In the genomic region with DNA sequence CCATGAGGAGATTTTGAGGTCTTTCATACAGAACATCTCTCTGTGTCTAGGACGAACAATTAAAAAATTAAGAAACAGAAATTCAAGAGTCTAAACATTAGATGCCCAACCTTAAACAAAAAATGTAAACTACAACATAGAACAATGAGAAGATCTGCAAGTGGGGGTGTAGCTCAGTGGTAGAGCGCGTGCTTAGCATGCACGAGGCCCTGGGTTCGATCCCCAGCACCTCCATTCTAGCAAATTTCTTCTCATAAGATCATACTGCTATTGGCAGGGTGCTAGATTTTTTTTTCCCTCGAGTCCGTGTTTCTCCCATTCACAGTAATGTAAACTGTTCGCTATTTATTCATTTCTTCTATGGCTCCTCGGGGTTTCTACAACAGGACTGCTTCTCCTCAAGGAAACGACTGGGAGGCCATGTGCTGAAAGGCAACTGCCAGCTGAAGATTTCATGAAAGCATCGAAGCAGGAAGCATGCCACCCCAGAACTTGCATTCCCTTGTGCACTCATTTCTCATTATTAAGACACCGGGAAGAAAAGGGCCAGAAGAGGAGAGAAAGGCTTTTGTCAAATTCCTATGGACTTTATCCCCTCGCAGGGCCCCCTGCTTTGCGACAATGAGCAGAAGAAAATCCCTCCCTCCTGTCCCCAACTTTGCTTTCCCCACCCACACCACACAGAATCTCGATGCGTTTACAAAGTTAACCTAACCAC, we compare ENCODE assay signal across 10 mouse cellular contexts. TPM values are rescaled to one million over a fixed set of nuclear protein-coding genes. Genes with fewer than 3 reads are reported as not detected.
DNase-seq lines count a peak whose midpoint lies in the region; ATAC-seq and TF ChIP-seq lines count a peak whose summit lies in the region.
"Had no signal": no experiment of that assay in that cellular context is flagged by ENCODE, and none has a peak within 500 bp of the region (broad histone marks: within the 10 kb centered on the region; RNA-seq: fewer than 3 reads in every experiment).

No protein-coding gene starts in this region.

- H3K36me3 ChIP-seq in heart, adult 2 months (ENCODE audit: control insufficient read depth, insufficient read depth, low read length), result no peaks in the 10 kb centered on the region
- no peaks in the 10 kb centered on the region for H3K36me3 ChIP-seq in ES-Bruce4 (ENCODE audit: control insufficient read depth, insufficient read depth, low read length, poor library complexity, severe bottlenecking)
- H3K36me3 ChIP-seq in forebrain, embryonic 14.5 days (ENCODE audit: control insufficient read depth, insufficient read depth, low read length), result no peaks in the 10 kb centered on the region
- H3K36me3 ChIP-seq in liver, embryonic 13.5 days, result no peaks in the 10 kb centered on the region
- H3K36me3 ChIP-seq: G1E had no signal

- H3K9ac ChIP-seq in heart, adult 2 months (ENCODE audit: low read depth, low read length), result no peak overlapping the region
- H3K9ac ChIP-seq in ES-Bruce4 (ENCODE audit: low read depth, poor library complexity, severe bottlenecking), result peak overlapping the region; percentile 52
- no peak overlapping the region for H3K9ac ChIP-seq in forebrain, embryonic 14.5 days (ENCODE audit: low read length)
- H3K9ac ChIP-seq in liver, embryonic 13.5 days, result peak overlapping the region; percentile 52

- peak overlapping the region; percentile 23 for H3K4me3 ChIP-seq in heart, adult 2 months
- H3K4me3 ChIP-seq in ES-Bruce4 (ENCODE audit: low read depth, low read length), result peak overlapping the region; percentile 88
- H3K4me3 ChIP-seq in forebrain, embryonic 14.5 days (ENCODE audit: low read depth, low read length), result no peak overlapping the region
- peak overlapping the region; percentile 48 for H3K4me3 ChIP-seq in liver, embryonic 13.5 days (replicated peaks)

- TF ChIP-seq CTCF in heart, adult 2 months (IDR thresholded peaks at IDR 0.05), result no peak
- no peak for TF ChIP-seq CTCF in ES-Bruce4 (IDR thresholded peaks at IDR 0.05; ENCODE audit: low read depth, low read length)

- ATAC-seq in forebrain, embryonic 14.5 days, result no peak
- ATAC-seq in liver, embryonic 13.5 days (ENCODE audit: low read depth), result peak; percentile 70; the same call in 1 of the 2 replicates
- ATAC-seq in granulocyte monocyte progenitor cell, adult 5-6 weeks (replicated peaks; ENCODE audit: poor library complexity, severe bottlenecking), result no peak

- peaks cover 3% of the 10 kb centered on the region; the same call in 1 of the 2 replicates for H3K27me3 ChIP-seq in heart, adult 2 months (ENCODE audit: control insufficient read depth, insufficient read depth, low read length)
- H3K27me3 ChIP-seq in ES-Bruce4 (ENCODE audit: control insufficient read depth, insufficient read depth, low read length, poor library complexity, severe bottlenecking), result 0 out of 2 replicates have a peak, but pooled peaks cover 2% of the 10 kb centered on the region
- peaks cover 11% of the 10 kb centered on the region for H3K27me3 ChIP-seq in forebrain, embryonic 14.5 days (replicated peaks; ENCODE audit: control insufficient read depth, insufficient read depth, low read length)
- H3K27me3 ChIP-seq in liver, embryonic 13.5 days, result peaks cover 10% of the 10 kb centered on the region; the same call in 1 of the 2 replicates

- peak overlapping the region; percentile 4; the same call in 1 of the 2 replicates for H3K4me2 ChIP-seq in forebrain, embryonic 14.5 days (ENCODE audit: low read length)
- H3K4me2 ChIP-seq in liver, embryonic 13.5 days, result peak overlapping the region; percentile 69

- peaks cover 3% of the 10 kb centered on the region; the same call in 1 of the 2 replicates for H3K9me3 ChIP-seq in ES-Bruce4 (replicated peaks; ENCODE audit: control insufficient read depth, insufficient read depth, low read length, poor library complexity, severe bottlenecking)
- no peaks in the 10 kb centered on the region for H3K9me3 ChIP-seq in forebrain, embryonic 14.5 days (replicated peaks; ENCODE audit: control insufficient read depth, low read length)
- H3K9me3 ChIP-seq in liver, embryonic 13.5 days (replicated peaks), result no peaks in the 10 kb centered on the region

- no peaks in the 10 kb centered on the region for H3K79me2 ChIP-seq in heart, adult 2 months (replicated peaks; ENCODE audit: control insufficient read depth, insufficient read depth, low read length)

- H3K4me1 ChIP-seq in heart, adult 2 months (ENCODE audit: control insufficient read depth, insufficient read depth, low read length), result no peaks in the 10 kb centered on the region; the same call in 1 of the 2 replicates
- H3K4me1 ChIP-seq in ES-Bruce4 (ENCODE audit: control insufficient read depth, insufficient read depth, low read length), result no peaks in the 10 kb centered on the region
- H3K4me1 ChIP-seq in forebrain, embryonic 14.5 days (ENCODE audit: control insufficient read depth, insufficient read depth, low read length), result no peaks in the 10 kb centered on the region
- peaks cover 31% of the 10 kb centered on the region for H3K4me1 ChIP-seq in liver, embryonic 13.5 days (replicated peaks)

- intact Hi-C loops in heart, adult 2 months (cut with DNase I), result no loop called here
- intact Hi-C loops in left cerebral cortex, postnatal 14 days (cut with DNase I), result no loop called here

- 19% methylated on average over 16 of the region's 16 CpGs for WGBS in heart, adult 2 months
- WGBS in forebrain, embryonic 14.5 days, result 5% methylated on average over 16 of the region's 16 CpGs
- 5% methylated on average over 16 of the region's 16 CpGs for WGBS in liver, embryonic 13.5 days (ENCODE audit: insufficient replicate concordance)

- no peak for TF ChIP-seq EP300 in heart, adult 2 months (IDR thresholded peaks at IDR 0.05; ENCODE audit: insufficient read depth, low read depth, low read length)
- no peak for TF ChIP-seq EP300 in ES-Bruce4 (IDR thresholded peaks at IDR 0.05; ENCODE audit: insufficient read depth, low read depth, low read length)

- no peak for DNase-seq in heart, adult 2 months
- no peak for DNase-seq in heart, adult 9 months (ENCODE audit: low spot score in 2 of 2)
- DNase-seq in forebrain, embryonic 14.5 days (ENCODE audit: low spot score), result no peak
- DNase-seq in liver, embryonic 13.5 days, result peak; percentile 52
- DNase-seq in yolk sac, embryonic 10.5 days (ENCODE audit: low spot score), result peak; percentile 69
- no peak for DNase-seq in left cerebral cortex, postnatal 14 days (ENCODE audit: low spot score in 2 of 2)

- no peak overlapping the region for H3K27ac ChIP-seq in heart, adult 2 months
- no peak overlapping the region for H3K27ac ChIP-seq in ES-Bruce4 (ENCODE audit: insufficient read depth, low read length)
- no peak overlapping the region for H3K27ac ChIP-seq in forebrain, embryonic 14.5 days (ENCODE audit: low read depth, low read length)
- no peak overlapping the region for H3K27ac ChIP-seq in liver, embryonic 13.5 days

- TF ChIP-seq POLR2A in heart, adult 2 months (IDR thresholded peaks at IDR 0.05; ENCODE audit: insufficient read depth, low read depth, low read length), result no peak
- TF ChIP-seq POLR2A in ES-Bruce4 (IDR thresholded peaks at IDR 0.05; ENCODE audit: insufficient read depth, low read length), result no peak

RNA-seq across cellular contexts. Expression of gene Gpx5, which starts 50.0 kb away (rescaled TPM):
- not detected for total RNA-seq in heart, adult 2 months (2021)
- polyA plus RNA-seq in heart, adult 2 months (2012; rRNA removed), result not detected in 2 replicates
- not detected in 2 replicates for polyA plus RNA-seq in ES-Bruce4 (2011; ENCODE audit: insufficient read depth, insufficient read length, low read depth, missing spikeins)
- polyA plus RNA-seq in forebrain, embryonic 14.5 days (2014; fragmentation: Nextera tagmentation; extraction: Ambion mirVana), result not detected in 2 replicates
- not detected in 2 replicates for polyA plus RNA-seq in liver, embryonic 13.5 days (2015; fragmentation: Nextera tagmentation; extraction: Ambion mirVana)
- total RNA-seq in granulocyte monocyte progenitor cell, adult 5-6 weeks (2014; fragmentation: Nextera tagmentation), result not detected in 2 replicates
- total RNA-seq in granulocyte monocyte progenitor cell, adult 5-6 weeks (2017), result not detected in 2 replicates
- total RNA-seq in left cerebral cortex, postnatal 14 days (2021), result not detected
- total RNA-seq: layer of hippocampus, adult 18-20 months had no signal
- polyA plus RNA-seq: G1E had no signal

Comparison
In these comparisons a context has a peak if more than half of its experiments do, and no peak if none do; other contexts are left out.
1. DNase-seq: peak in liver, embryonic 13.5 days (single experiment) and yolk sac, embryonic 10.5 days (single experiment); none in heart, adult 2 months (0 of 2), heart, adult 9 months (0 of 2), forebrain, embryonic 14.5 days (single experiment) and left cerebral cortex, postnatal 14 days (0 of 2).
2. H3K9ac ChIP-seq: peak in ES-Bruce4 (single experiment) and liver, embryonic 13.5 days (single experiment); none in heart, adult 2 months (single experiment) and forebrain, embryonic 14.5 days (single experiment).